Mouse (Mus musculus): ENCODE data around the gene Gpt2. TPM values are rescaled to one million over a fixed set of nuclear protein-coding genes. Genes with fewer than 3 reads are reported as not detected.

Gpt2 gene
- total and polyA plus RNA-seq, 3 experiments, result 29.7 to 50.0 (median 37.8) TPM

DNA sequence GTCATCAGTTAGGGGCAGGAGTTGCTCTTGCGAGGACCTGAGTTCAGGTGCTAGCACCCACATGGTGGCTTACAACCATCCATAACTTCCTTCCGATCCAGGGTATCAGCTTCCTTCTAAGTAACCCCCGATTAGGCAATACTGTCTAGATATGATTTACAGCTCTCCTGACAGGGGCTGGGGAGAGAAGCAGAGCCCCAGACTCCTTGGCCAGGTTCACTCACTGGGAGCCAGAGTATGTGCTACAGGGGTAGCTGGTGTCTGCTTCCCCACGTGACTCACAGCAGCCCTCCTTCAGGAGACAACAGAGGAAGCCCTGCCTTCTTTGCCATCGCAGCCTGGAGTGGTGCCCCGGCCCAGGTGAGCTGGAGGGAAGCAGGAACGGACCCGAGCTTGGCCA lies 37.6 kb upstream of the Gpt2 start:
- Histone ChIP-seq H3K4me2 (ENCODE audit: insufficient read depth, low read depth, poor library complexity, severe bottlenecking) (no peak overlapping the region), H3K4me1 (ENCODE audit: control insufficient read depth in 1 of 2, insufficient read depth in 2 of 2) (peaks cover 0 to 8% of the 10 kb centered on the region in 2 experiments; a peak in 2 of 4 replicates), H3K36me3 (replicated peaks in 1 of 2; ENCODE audit: control insufficient read depth in 1 of 2, insufficient read depth in 1 of 2, low read length in 1 of 2) (no peaks in the 10 kb centered on the region), H3K27me3 (replicated peaks) (no peaks in the 10 kb centered on the region), H3K27ac (ENCODE audit: insufficient read depth, low read depth) (no peak overlapping the region), H3K4me3 (replicated peaks in 1 of 3; ENCODE audit: low read depth in 2 of 3, low read length in 2 of 3, poor library complexity in 1 of 3) (no peak overlapping the region), H3K9me3 (replicated peaks; ENCODE audit: low read length) (no peaks in the 10 kb centered on the region), H3K9ac (ENCODE audit: insufficient read depth, low read depth) (no peak overlapping the region), H3K79me2 (replicated peaks; ENCODE audit: control insufficient read depth, extremely low read depth, insufficient read depth, poor library complexity, severe bottlenecking) (no peaks in the 10 kb centered on the region)
- no peak for DNase-seq (ENCODE audit: extremely low read depth)
- in situ Hi-C loops (cut with MboI; ENCODE audit: low pct_ligation_motif_present, low pct_unique_long_range_greater_than_20kb, low sequenced_read_pairs), result loop anchor here (25.0 kb wide), 1 partner anchor 208 kb away; no protein-coding TSS in a partner anchor
- dilution Hi-C loops (cut with MboI; ENCODE audit: extremely low pct_ligation_motif_present, extremely low pct_unique_long_range_greater_than_20kb, low sequenced_read_pairs), result no loop called here
- TF ChIP-seq USF1 (IDR thresholded peaks at IDR 0.05; ENCODE audit: low read depth, low read length) (no peak), CHD1 (IDR thresholded peaks at IDR 0.05; ENCODE audit: low read depth, low read length) (no peak), SMC3 (IDR thresholded peaks at IDR 0.05; ENCODE audit: low read depth, low read length) (no peak), MAFK (IDR thresholded peaks at IDR 0.05; ENCODE audit: insufficient replicate concordance, low read length) (no peak), RAD21 (IDR thresholded peaks at IDR 0.05; ENCODE audit: low read depth, low read length) (no peak), HCFC1 (IDR thresholded peaks at IDR 0.05; ENCODE audit: low read depth, low read length) (no peak), SIN3A (IDR thresholded peaks at IDR 0.05; ENCODE audit: low read length) (no peak)

DNA sequence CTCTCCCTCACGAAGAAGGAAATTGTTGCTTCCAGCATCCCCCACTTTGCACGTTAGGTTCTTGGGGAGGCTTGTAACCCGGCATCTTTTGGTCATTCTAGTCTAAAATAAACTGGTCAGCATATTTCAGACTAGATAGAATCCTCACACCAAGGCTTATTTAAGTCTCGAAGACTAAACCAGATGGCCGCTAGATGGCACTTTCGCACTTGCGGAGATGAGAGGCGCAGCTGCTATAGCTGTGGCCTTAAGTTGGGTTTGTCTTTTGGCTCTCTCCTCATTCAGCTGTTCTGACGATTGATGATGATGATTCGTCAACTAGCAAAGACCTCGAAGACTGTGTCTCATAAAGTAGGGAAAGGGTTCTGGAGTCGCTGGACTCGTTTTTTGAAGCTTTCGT lies 35.8 kb upstream of the Gpt2 start:
- no peak overlapping the region for H3K27ac ChIP-seq (ENCODE audit: insufficient read depth, low read depth)
- no peaks in the 10 kb centered on the region for H3K36me3 ChIP-seq (replicated peaks in 1 of 2; ENCODE audit: control insufficient read depth in 1 of 2, insufficient read depth in 1 of 2, low read length in 1 of 2)
- peak; percentile 86 for DNase-seq (ENCODE audit: extremely low read depth)
- H3K27me3 ChIP-seq (replicated peaks), result no peaks in the 10 kb centered on the region
- no peak overlapping the region for H3K4me3 ChIP-seq (replicated peaks in 1 of 3; ENCODE audit: low read depth in 2 of 3, low read length in 2 of 3, poor library complexity in 1 of 3)
- H3K9me3 ChIP-seq (replicated peaks; ENCODE audit: low read length), result no peaks in the 10 kb centered on the region
- dilution Hi-C loops (cut with MboI; ENCODE audit: extremely low pct_ligation_motif_present, extremely low pct_unique_long_range_greater_than_20kb, low sequenced_read_pairs) (no loop called here), in situ Hi-C loops (cut with MboI; ENCODE audit: low pct_ligation_motif_present, low pct_unique_long_range_greater_than_20kb, low sequenced_read_pairs) (loop anchor here (25.0 kb wide), 1 partner anchor 206 kb away; no protein-coding TSS in a partner anchor)
- H3K79me2 ChIP-seq (replicated peaks; ENCODE audit: control insufficient read depth, extremely low read depth, insufficient read depth, poor library complexity, severe bottlenecking), result no peaks in the 10 kb centered on the region
- no peak overlapping the region for H3K9ac ChIP-seq (ENCODE audit: insufficient read depth, low read depth)
- no peaks in the 10 kb centered on the region; a peak in 1 of 4 replicates for H3K4me1 ChIP-seq (ENCODE audit: control insufficient read depth in 1 of 2, insufficient read depth in 2 of 2)
- H3K4me2 ChIP-seq (ENCODE audit: insufficient read depth, low read depth, poor library complexity, severe bottlenecking), result no peak overlapping the region; the same call in 1 of the 2 replicates
- TF ChIP-seq BHLHE40 (IDR thresholded peaks at IDR 0.05; ENCODE audit: low read depth, low read length), result no peak
- 0 out of 2 replicates have a peak, but pooled peaks have one; percentile 6 for TF ChIP-seq JUND (conservative IDR thresholded peaks at IDR 0.05; ENCODE audit: low read depth, low read length)
- TF ChIP-seq TCF12 (IDR thresholded peaks at IDR 0.05; ENCODE audit: low read depth, low read length), result no peak
- no peak for TF ChIP-seq KAT2A (IDR thresholded peaks at IDR 0.05; ENCODE audit: insufficient replicate concordance, low read length)
- TF ChIP-seq ZKSCAN1 (IDR thresholded peaks at IDR 0.05; ENCODE audit: borderline replicate concordance, low read depth, low read length), result no peak
- no peak for TF ChIP-seq ZNF384 (IDR thresholded peaks at IDR 0.05; ENCODE audit: low read depth, low read length)
- TF ChIP-seq UBTF (IDR thresholded peaks at IDR 0.05; ENCODE audit: low read depth, low read length), result no peak
- no peak for TF ChIP-seq CHD2 (IDR thresholded peaks at IDR 0.05; ENCODE audit: low read length)
- no peak for TF ChIP-seq TBP (conservative IDR thresholded peaks at IDR 0.05; ENCODE audit: low read depth, low read length)
- peak; percentile 76 for TF ChIP-seq SMC3 (IDR thresholded peaks at IDR 0.05; ENCODE audit: low read depth, low read length)
- TF ChIP-seq RCOR1 (conservative IDR thresholded peaks at IDR 0.05; ENCODE audit: low read depth, low read length), result no peak
- TF ChIP-seq CTCF (conservative IDR thresholded peaks at IDR 0.05 in 1 of 2, IDR thresholded peaks at IDR 0.05 in 1 of 2; ENCODE audit: low read depth in 2 of 2, low read length in 2 of 2), result peak; percentile 60 to 95
- no peak for TF ChIP-seq POLR2AphosphoS2 (IDR thresholded peaks at IDR 0.05; ENCODE audit: low read depth, low read length)
- no peak for TF ChIP-seq GABPA (IDR thresholded peaks at IDR 0.05; ENCODE audit: insufficient replicate concordance, low read depth, low read length)
- TF ChIP-seq RAD21 (IDR thresholded peaks at IDR 0.05; ENCODE audit: low read depth, low read length), result peak; percentile 98
- no peak for TF ChIP-seq PAX5 (IDR thresholded peaks at IDR 0.05; ENCODE audit: low read length)
- TF ChIP-seq MXI1 (IDR thresholded peaks at IDR 0.05; ENCODE audit: low read depth, low read length), result no peak
- no peak for TF ChIP-seq IRF4 (IDR thresholded peaks at IDR 0.05; ENCODE audit: low read depth, low read length)
- no peak for TF ChIP-seq NRF1 (IDR thresholded peaks at IDR 0.05; ENCODE audit: low read depth, low read length)
- no peak for TF ChIP-seq SIN3A (IDR thresholded peaks at IDR 0.05; ENCODE audit: low read length)
- TF ChIP-seq ELF1 (IDR thresholded peaks at IDR 0.05; ENCODE audit: low read depth, low read length), result no peak
- TF ChIP-seq MYC (IDR thresholded peaks at IDR 0.05; ENCODE audit: low read depth, low read length), result no peak
- peak; percentile 84 for TF ChIP-seq MAFK (IDR thresholded peaks at IDR 0.05; ENCODE audit: insufficient replicate concordance, low read length)
- no peak for TF ChIP-seq ETS1 (conservative IDR thresholded peaks at IDR 0.05; ENCODE audit: low read depth, low read length)
- TF ChIP-seq NELFE (IDR thresholded peaks at IDR 0.05; ENCODE audit: low read depth, low read length), result 0 out of 2 replicates have a peak, but pooled peaks have one; percentile 26
- TF ChIP-seq USF1 (IDR thresholded peaks at IDR 0.05; ENCODE audit: low read depth, low read length), result no peak
- no peak for TF ChIP-seq JUN (IDR thresholded peaks at IDR 0.05; ENCODE audit: insufficient read depth, low read depth, low read length)
- TF ChIP-seq MAX (IDR thresholded peaks at IDR 0.05; ENCODE audit: low read length), result no peak; the same call in 1 of the 2 replicates
- no peak for TF ChIP-seq POLR2A (IDR thresholded peaks at IDR 0.05; ENCODE audit: low read depth, low read length)
- no peak for TF ChIP-seq ZMIZ1 (IDR thresholded peaks at IDR 0.05; ENCODE audit: low read depth, low read length)
- TF ChIP-seq HCFC1 (IDR thresholded peaks at IDR 0.05; ENCODE audit: low read depth, low read length), result no peak
- TF ChIP-seq CHD1 (IDR thresholded peaks at IDR 0.05; ENCODE audit: low read depth, low read length), result no peak

Data from CH12.LX (cell line).